Mouse (Mus musculus) forebrain, embryonic 14.5 days (tissue): ENCODE results near the gene B4galt5. TPM values are rescaled to one million over a fixed set of nuclear protein-coding genes. Genes with fewer than 3 reads are reported as not detected.

Experiments used
- ATAC-seq: fragments of 200-750 bp; cut with Nextera tagmentation; 2 replicates; pipeline ENCODE4 v1.8.0; 2017; ENCODE audit warnings: mild to moderate bottlenecking, moderate library complexity
- DNase-seq: peaks from one replicate; pipeline ENCODE4 v3.0.0-alpha.2; 2015; ENCODE audit warnings: low spot score
- H3K27ac ChIP-seq: fragments of 300-500 bp; sonication (generic); 2 replicates; pipeline ENCODE4 v1.5.1; 2014; ENCODE audit warnings: low read depth, mild to moderate bottlenecking, control low read depth, low read length, moderate library complexity
- H3K27me3 ChIP-seq: fragments of 300-500 bp; sonication (generic); replicated peaks from 2 replicates; pipeline ENCODE4 v1.6.1; 2014; ENCODE audit warnings: low read length, control low read depth, mixed read lengths; ENCODE audit not compliant: control insufficient read depth, insufficient read depth
- H3K36me3 ChIP-seq: fragments of 300-500 bp; sonication (generic); 2 replicates; pipeline ENCODE4 v1.6.1; 2014; ENCODE audit warnings: low read length, control low read depth; ENCODE audit not compliant: control insufficient read depth, insufficient read depth
- H3K4me1 ChIP-seq: fragments of 300-500 bp; sonication (generic); 2 replicates; pipeline ENCODE4 v1.6.1; 2014; ENCODE audit warnings: antibody characterized with exemption, low read length, control low read depth; ENCODE audit not compliant: control insufficient read depth, insufficient read depth
- H3K4me2 ChIP-seq: fragments of 300-500 bp; sonication (generic); 2 replicates; pipeline ENCODE4 v1.6.1; 2014; ENCODE audit warnings: mild to moderate bottlenecking, control low read depth, low read length
- H3K4me3 ChIP-seq: fragments of 300-500 bp; sonication (generic); 2 replicates; pipeline ENCODE4 v1.5.1; 2014; ENCODE audit warnings: low read depth, low read length, control low read depth
- H3K9ac ChIP-seq: fragments of 300-500 bp; sonication (generic); 2 replicates; pipeline ENCODE4 v1.6.1; 2014; ENCODE audit warnings: mild to moderate bottlenecking, low read length, control low read depth, moderate library complexity
- H3K9me3 ChIP-seq: fragments of 300-500 bp; sonication (generic); replicated peaks from 2 replicates; pipeline ENCODE4 v1.6.1; 2016; ENCODE audit warnings: low read length, control low read depth, mixed read lengths; ENCODE audit not compliant: control insufficient read depth
- WGBS: fragments of 180-500 bp; shearing (Covaris S2); extraction: QIAGEN DNeasy Blood & Tissue Kit; methylation state at CpG from one replicate; pipeline ENCODE4 v1.1.7; 2014; 5-methylcytosine and 5-hydroxymethylcytosine counted together
- polyA plus RNA-seq: library from polyadenylated mRNA; unstranded; fragments of >200 nt; fragmentation: Nextera tagmentation; extraction: Ambion mirVana; gene quantifications from 2 replicates; pipeline ENCODE4 v1.2.1, GENCODE M21; 2014

B4galt5 gene
- polyA plus RNA-seq, 1 experiment from 2014 or later, result 10.9 TPM

DNA sequence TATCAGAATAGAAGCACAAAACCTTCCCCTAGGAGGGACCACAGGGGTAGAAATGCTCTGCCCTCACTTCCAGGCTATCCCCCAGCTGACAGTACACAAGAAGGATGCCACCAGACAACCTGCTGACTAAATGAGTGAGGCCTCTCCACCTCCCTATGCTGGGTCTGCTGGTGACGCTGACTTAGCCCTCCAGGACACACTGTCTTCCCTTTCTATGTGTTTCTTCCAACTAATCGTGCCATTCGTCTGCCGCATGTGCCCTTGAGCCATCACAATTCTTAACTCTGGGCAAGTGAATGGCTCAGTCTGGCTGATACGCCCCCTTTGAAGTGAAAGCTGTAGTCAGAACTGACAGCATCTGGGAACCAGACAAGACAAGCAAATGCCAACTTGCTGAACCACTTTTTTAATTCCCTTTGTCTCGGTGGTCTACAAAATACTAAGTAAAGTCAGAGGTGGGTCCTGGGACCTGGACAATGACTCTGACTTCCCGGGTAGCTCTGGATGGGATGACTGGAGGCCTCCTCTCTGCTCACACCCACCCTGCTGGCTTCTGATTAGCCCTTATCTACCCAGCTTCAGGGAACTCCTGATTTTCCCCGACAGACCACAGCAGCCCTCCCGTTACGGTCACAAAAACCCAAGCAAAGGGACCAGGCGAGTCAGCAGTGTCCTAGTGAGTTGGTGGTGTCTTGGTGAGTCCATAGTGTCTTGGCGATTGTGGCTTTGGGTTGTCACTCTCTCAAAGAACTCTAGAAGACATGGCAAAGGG is 5.4 kb downstream of the B4galt5 start:
- H3K36me3 ChIP-seq, result no peaks in the 10 kb centered on the region
- 74% methylated on average over 12 of the region's 12 CpGs for WGBS
- ATAC-seq (no peak), DNase-seq (no peak)
- H3K4me1 ChIP-seq, result peaks cover 7% of the 10 kb centered on the region
- H3K4me3 ChIP-seq, result no peak overlapping the region
- no peak overlapping the region for H3K4me2 ChIP-seq
- no peaks in the 10 kb centered on the region for H3K9me3 ChIP-seq
- no peaks in the 10 kb centered on the region for H3K27me3 ChIP-seq
- no peak overlapping the region for H3K27ac ChIP-seq
- H3K9ac ChIP-seq, result no peak overlapping the region

DNA sequence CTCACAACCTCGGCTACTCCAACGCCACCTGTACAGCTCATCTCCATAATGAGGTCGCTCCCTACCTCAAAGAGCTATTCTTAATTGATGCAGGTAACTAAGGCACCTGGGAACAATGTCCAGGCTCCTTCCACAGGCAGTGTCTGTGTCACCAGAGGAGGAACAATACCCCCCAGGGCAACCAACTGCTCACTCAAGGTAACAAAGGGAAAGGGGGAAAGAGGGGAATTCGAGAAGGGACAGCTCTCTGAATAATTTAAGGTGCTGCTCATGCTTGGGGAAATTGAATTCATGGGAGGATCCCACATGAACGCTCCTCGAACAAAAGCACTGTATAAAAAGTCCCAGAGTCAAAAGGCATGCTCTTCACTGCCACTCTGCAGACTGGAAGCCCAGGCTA is 6.1 kb downstream of the B4galt5 start:
- ATAC-seq, result no peak
- WGBS, result 49% methylated on average over 6 of the region's 6 CpGs
- Histone ChIP-seq H3K9me3 (no peaks in the 10 kb centered on the region), H3K36me3 (no peaks in the 10 kb centered on the region), H3K9ac (no peak overlapping the region), H3K4me2 (no peak overlapping the region), H3K27ac (no peak overlapping the region), H3K4me1 (peaks cover 7% of the 10 kb centered on the region), H3K27me3 (no peaks in the 10 kb centered on the region), H3K4me3 (no peak overlapping the region)
- DNase-seq, result no peak

DNA sequence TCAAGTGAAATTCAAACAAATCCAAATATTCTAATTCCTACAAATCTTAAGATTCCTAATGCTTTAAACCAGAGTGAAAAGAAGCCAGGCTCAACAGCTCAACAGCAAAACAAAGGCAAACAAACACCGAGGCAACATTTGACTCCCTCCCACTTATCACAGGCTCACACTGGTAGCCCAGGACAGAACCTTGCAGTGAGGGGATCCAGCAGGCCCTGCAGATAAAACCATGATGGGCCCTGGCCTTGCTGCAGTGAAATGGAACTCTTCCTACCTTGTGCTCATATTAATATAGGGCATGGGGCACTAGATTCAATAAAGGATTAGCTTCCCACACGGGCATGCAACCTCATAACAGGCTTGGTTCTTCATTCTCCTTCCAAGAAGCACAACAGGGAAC is 11.4 kb downstream of the B4galt5 start:
- no peaks in the 10 kb centered on the region for H3K9me3 ChIP-seq
- no peak overlapping the region for H3K9ac ChIP-seq
- no peak overlapping the region for H3K4me2 ChIP-seq
- no peaks in the 10 kb centered on the region for H3K36me3 ChIP-seq
- no peaks in the 10 kb centered on the region for H3K27me3 ChIP-seq
- no peak overlapping the region for H3K4me3 ChIP-seq
- no peak overlapping the region for H3K27ac ChIP-seq
- H3K4me1 ChIP-seq, result peaks cover 9% of the 10 kb centered on the region
- ATAC-seq (no peak), DNase-seq (no peak)
- WGBS, result 59% methylated on average over 2 of the region's 2 CpGs

DNA sequence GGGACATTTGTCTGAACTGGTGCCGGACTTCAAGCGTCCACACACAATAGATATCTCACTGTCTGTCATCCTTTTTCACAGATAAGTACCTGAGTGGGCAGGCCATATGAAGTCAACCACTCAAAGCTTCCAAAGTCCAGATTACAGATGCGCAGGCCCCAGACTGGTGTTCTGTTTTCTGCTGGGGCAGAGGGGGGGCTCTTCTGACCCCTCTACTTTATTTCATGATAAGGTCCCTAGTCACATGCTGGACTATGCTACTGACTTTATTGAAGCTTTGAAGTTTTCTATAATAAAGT is 11.8 kb downstream of the B4galt5 start:
- WGBS, result 78% methylated on average over 3 of the region's 3 CpGs
- H3K4me2 ChIP-seq, result no peak overlapping the region
- DNase-seq, result no peak
- H3K4me1 ChIP-seq, result peaks cover 9% of the 10 kb centered on the region
- H3K4me3 ChIP-seq, result no peak overlapping the region
- H3K27ac ChIP-seq, result no peak overlapping the region; the same call in 1 of the 2 replicates
- no peak for ATAC-seq
- H3K9ac ChIP-seq, result no peak overlapping the region
- H3K27me3 ChIP-seq, result no peaks in the 10 kb centered on the region
- H3K9me3 ChIP-seq, result no peaks in the 10 kb centered on the region
- no peaks in the 10 kb centered on the region for H3K36me3 ChIP-seq

DNA sequence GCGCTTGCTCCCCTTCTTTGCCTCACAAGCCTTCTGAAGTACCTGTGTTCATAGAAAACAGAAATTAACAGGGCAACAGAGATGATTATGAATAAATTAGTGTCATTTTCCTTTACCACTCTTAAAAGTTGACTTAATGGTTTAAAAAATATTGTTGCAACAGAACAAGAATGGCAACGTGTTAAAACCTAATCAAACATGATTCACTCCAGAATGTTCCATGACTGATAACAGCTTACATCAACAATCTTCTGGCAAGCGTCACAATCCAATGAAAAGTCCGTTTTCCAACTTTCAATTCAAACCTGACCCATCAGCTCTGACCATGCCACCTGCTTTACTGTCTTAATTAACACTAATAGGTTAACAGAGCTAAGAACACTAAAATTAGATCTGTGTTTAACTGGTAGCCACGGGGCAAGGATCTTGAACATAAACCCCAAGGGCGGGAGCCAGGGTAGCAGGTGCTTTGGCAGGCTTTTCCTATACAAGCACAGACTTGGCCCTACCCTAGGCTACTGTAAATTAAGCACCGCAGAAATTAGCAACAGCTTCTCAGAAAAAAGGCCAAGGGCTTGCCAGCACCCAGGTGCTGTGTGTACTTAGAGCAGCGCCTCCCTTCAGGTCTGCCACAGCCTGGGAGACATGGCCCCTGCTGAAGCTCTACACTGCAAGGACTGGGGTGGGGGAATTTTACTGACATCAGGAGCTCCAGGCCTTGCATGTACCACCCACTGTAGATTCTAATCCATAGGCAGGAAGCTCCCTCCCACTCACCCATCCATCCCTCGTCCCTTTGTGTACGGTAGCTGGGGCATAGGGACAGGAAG is 12.4 kb downstream of the B4galt5 start:
- 65% methylated on average over 10 of the region's 10 CpGs for WGBS
- H3K9me3 ChIP-seq, result no peaks in the 10 kb centered on the region
- ATAC-seq, result peak; percentile 55; the same call in 1 of the 2 replicates

DNA sequence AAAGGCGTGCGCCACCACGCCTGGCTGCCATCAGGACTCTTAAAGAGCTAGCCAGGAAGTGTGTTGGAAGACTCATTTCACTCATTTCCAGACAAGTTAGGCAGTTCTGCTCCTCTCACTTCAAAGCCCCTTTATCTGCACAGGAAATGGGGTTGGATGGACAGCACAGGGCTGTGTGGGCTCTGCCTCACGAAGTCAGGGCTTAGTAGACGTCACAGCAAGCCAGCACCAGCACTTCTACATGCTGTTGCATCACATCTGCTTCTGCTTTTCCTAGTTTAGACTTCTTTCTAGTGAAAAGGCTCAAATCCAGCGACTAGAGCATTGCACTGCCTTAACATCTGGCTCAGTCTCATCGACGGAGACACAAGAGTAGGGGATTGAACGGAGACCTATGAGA is 13.9 kb downstream of the B4galt5 start:
- Histone ChIP-seq H3K9me3 (no peaks in the 10 kb centered on the region), H3K4me2 (no peak overlapping the region), H3K9ac (no peak overlapping the region), H3K27ac (no peak overlapping the region), H3K4me1 (peaks cover 16% of the 10 kb centered on the region), H3K27me3 (no peaks in the 10 kb centered on the region), H3K4me3 (no peak overlapping the region), H3K36me3 (no peaks in the 10 kb centered on the region)
- ATAC-seq (no peak), DNase-seq (no peak)
- 86% methylated on average over 9 of the region's 9 CpGs for WGBS

More for the DNA sequence above, 12.4 kb downstream of the B4galt5 start:
- Histone ChIP-seq H3K4me3 (no peak overlapping the region), H3K4me1 (peaks cover 12% of the 10 kb centered on the region), H3K4me2 (no peak overlapping the region), H3K27me3 (no peaks in the 10 kb centered on the region), H3K36me3 (no peaks in the 10 kb centered on the region), H3K9ac (no peak overlapping the region), H3K27ac (no peak overlapping the region; the same call in 1 of the 2 replicates)
- DNase-seq, result peak; percentile 70

DNA sequence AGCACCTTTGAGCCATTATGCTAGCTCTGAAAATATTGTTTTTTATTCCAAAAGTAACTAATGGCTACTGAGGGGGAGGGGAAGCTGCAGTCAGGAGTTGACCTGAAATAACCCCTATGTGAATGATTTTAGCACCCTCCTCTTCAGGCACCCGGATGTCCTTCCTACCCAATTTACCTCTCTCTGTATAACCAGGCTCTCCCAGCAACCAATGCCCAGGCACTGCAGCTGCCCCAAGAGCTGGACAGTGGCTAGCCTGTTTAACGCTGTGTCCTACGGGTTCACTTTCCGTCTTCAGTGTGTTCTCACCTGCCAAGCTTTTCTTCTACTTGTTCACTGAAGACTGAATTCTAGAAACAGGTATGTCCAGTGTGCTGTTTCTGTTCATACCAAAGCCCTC is 14.7 kb downstream of the B4galt5 start:
- no peak overlapping the region for H3K4me3 ChIP-seq
- no peak for ATAC-seq
- no peak overlapping the region for H3K4me2 ChIP-seq
- H3K9ac ChIP-seq, result no peak overlapping the region
- no peaks in the 10 kb centered on the region for H3K36me3 ChIP-seq
- no peak overlapping the region for H3K27ac ChIP-seq
- 93% methylated on average over 4 of the region's 4 CpGs for WGBS
- no peaks in the 10 kb centered on the region for H3K27me3 ChIP-seq
- H3K9me3 ChIP-seq, result no peaks in the 10 kb centered on the region
- peaks cover 16% of the 10 kb centered on the region for H3K4me1 ChIP-seq
- DNase-seq, result no peak

DNA sequence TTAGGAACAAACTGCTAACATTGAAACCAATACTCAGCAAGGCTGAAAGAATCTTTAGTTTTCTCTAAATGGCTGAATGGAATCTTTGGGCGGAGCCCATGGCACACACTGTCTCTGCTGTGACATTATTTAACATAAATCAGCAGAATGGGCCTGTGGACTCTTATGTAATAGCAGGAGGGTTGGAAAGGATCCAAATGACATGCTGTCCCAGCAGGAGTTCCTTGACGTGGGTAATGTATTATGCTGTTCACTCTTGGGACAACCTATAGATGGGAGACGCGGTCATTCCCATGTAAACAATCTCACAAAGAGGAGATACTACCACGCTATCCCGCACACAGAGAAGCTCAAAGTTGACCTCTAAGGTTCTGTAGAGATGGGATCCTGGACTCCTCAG is 15.5 kb downstream of the B4galt5 start:
- H3K9me3 ChIP-seq, result no peaks in the 10 kb centered on the region
- ATAC-seq (no peak), DNase-seq (no peak)
- H3K4me1 ChIP-seq, result peaks cover 16% of the 10 kb centered on the region
- WGBS, result 79% methylated on average over 6 of the region's 6 CpGs
- no peaks in the 10 kb centered on the region for H3K27me3 ChIP-seq
- no peak overlapping the region for H3K27ac ChIP-seq
- no peak overlapping the region for H3K9ac ChIP-seq
- H3K4me3 ChIP-seq, result no peak overlapping the region
- H3K4me2 ChIP-seq, result no peak overlapping the region
- H3K36me3 ChIP-seq, result no peaks in the 10 kb centered on the region
